ENCODE assay signal across 8 mouse cellular contexts in the genomic region with DNA sequence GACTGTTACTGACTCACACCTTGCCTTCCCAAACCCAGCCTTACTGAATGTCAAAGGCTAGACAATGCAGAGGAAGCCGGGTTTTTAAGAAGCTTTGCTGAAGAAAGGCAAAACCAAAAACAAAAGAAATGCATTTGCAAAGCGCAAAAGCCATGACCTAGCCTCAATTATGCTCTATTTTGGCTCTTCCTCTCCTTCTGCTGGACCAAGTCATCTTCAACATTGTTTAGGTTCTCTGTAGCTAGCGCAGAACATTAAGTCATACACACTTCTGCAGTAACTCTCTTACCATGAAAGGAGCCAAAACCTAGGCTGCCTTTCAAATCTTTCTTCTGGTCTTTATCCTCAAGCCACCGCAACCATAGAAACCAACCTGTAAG. TPM values are rescaled to one million over a fixed set of nuclear protein-coding genes. Genes with fewer than 3 reads are reported as not detected.
DNase-seq lines count a peak whose midpoint lies in the region; ATAC-seq and TF ChIP-seq lines count a peak whose summit lies in the region.

No protein-coding gene starts in this region.

- intact Hi-C loops in gastrocnemius, postnatal 36 days (cut with DNase I), result no loop called here

- peak overlapping the region; percentile 91; the same call in 1 of the 2 replicates for H3K27ac ChIP-seq in heart, embryonic 12.5 days (ENCODE audit: poor library complexity, severe bottlenecking)
- peak overlapping the region; percentile 99 for H3K27ac ChIP-seq in forebrain, postnatal 0 days (ENCODE audit: low read depth, low read length)

- H3K27me3 ChIP-seq in heart, embryonic 12.5 days (replicated peaks), result no peaks in the 10 kb centered on the region
- no peaks in the 10 kb centered on the region for H3K27me3 ChIP-seq in forebrain, postnatal 0 days (ENCODE audit: insufficient read depth, low read length)

- no peak for ATAC-seq in heart, embryonic 12.5 days (ENCODE audit: insufficient number of reproducible peaks, low FRiP score)
- ATAC-seq in forebrain, postnatal 0 days, result peak; percentile 4

- H3K4me3 ChIP-seq in heart, embryonic 12.5 days, result peak overlapping the region; percentile 98
- H3K4me3 ChIP-seq in forebrain, postnatal 0 days (ENCODE audit: low read depth, low read length), result peak overlapping the region; percentile 99

- peak overlapping the region; percentile 96 for H3K9ac ChIP-seq in heart, embryonic 12.5 days
- H3K9ac ChIP-seq in forebrain, postnatal 0 days, result peak overlapping the region; percentile 97

- peak overlapping the region; percentile 98 for H3K4me2 ChIP-seq in heart, embryonic 12.5 days
- H3K4me2 ChIP-seq in forebrain, postnatal 0 days (ENCODE audit: low read depth), result peak overlapping the region; percentile 76

- no peaks in the 10 kb centered on the region for H3K36me3 ChIP-seq in heart, embryonic 12.5 days
- no peaks in the 10 kb centered on the region for H3K36me3 ChIP-seq in forebrain, postnatal 0 days (ENCODE audit: insufficient read depth)

- 5% methylated on average over 4 of the region's 4 CpGs for WGBS in heart, embryonic 12.5 days
- 2% methylated on average over 4 of the region's 4 CpGs for WGBS in forebrain, postnatal 0 days

- TF ChIP-seq CTCF in forebrain, postnatal 0 days (IDR thresholded peaks at IDR 0.05; ENCODE audit: low read depth), result no peak

- DNase-seq in heart, adult 18-20 months, result no peak
- peak; percentile 34 for DNase-seq in Muller cell, postnatal 12 days (ENCODE audit: inconsistent ontology term)
- DNase-seq in forebrain, postnatal 0 days, result no peak
- peak; percentile 1 for DNase-seq in lung, postnatal 36 days
- DNase-seq in thymus, postnatal 25 days, result no peak
- no peak for DNase-seq in right cerebral cortex, postnatal 36 days (ENCODE audit: low spot score in 2 of 2)
- DNase-seq in gastrocnemius, postnatal 36 days, result no peak

- peaks cover 18% of the 10 kb centered on the region for H3K4me1 ChIP-seq in heart, embryonic 12.5 days (replicated peaks)
- no peaks in the 10 kb centered on the region; the same call in 1 of the 2 replicates for H3K4me1 ChIP-seq in forebrain, postnatal 0 days (ENCODE audit: insufficient read depth)

- no peaks in the 10 kb centered on the region for H3K9me3 ChIP-seq in heart, embryonic 12.5 days (replicated peaks)
- no peaks in the 10 kb centered on the region for H3K9me3 ChIP-seq in forebrain, postnatal 0 days (ENCODE audit: low read length)

RNA-seq across cellular contexts. Expression of a gene that starts 1.5 kb away (rescaled TPM):
- polyA plus RNA-seq in heart, embryonic 12.5 days (2016; fragmentation: Nextera tagmentation; extraction: Ambion mirVana), result 10.8 and 12.9 TPM in 2 replicates
- 10 to 100 TPM; 11.8 to 14.2 TPM for total RNA-seq in heart, adult 18-20 months (2021)
- total RNA-seq in forebrain, postnatal 0 days (2014; rRNA removed), result 169 and 198 TPM in 2 replicates
- polyA plus RNA-seq in forebrain, postnatal 0 days (2015; fragmentation: Nextera tagmentation; extraction: Ambion mirVana), result 34.4 and 42.3 TPM in 2 replicates
- total RNA-seq in gastrocnemius, postnatal 36 days (2021), result 1 to 10 TPM; 4.4 to 4.7 TPM

Comparison
In these comparisons a context has a peak if more than half of its experiments do, and no peak if none do; other contexts are left out.
1. DNase-seq: peak in Muller cell, postnatal 12 days (single experiment) and lung, postnatal 36 days (single experiment); none in heart, adult 18-20 months (0 of 2), forebrain, postnatal 0 days (single experiment), thymus, postnatal 25 days (single experiment), right cerebral cortex, postnatal 36 days (0 of 2) and gastrocnemius, postnatal 36 days (0 of 2).
2. RNA of a gene that starts 1.5 kb away (total RNA-seq): 169 to 198 TPM in forebrain, postnatal 0 days; 11.8 to 14.2 TPM in heart, adult 18-20 months and 4.4 to 4.7 TPM in gastrocnemius, postnatal 36 days; every median in the first group is over 10 times any median in the second.